Mouse (Mus musculus) CD4-positive helper T cell, adult 2 months (primary cell): ENCODE data around the gene Wipi1.

Experiments
- DNase-seq: peaks from one replicate; pipeline ENCODE4 v3.0.0-alpha.2; 2012; ENCODE audit warnings: low read depth, missing footprints, low spot score

The Wipi1 gene

DNA sequence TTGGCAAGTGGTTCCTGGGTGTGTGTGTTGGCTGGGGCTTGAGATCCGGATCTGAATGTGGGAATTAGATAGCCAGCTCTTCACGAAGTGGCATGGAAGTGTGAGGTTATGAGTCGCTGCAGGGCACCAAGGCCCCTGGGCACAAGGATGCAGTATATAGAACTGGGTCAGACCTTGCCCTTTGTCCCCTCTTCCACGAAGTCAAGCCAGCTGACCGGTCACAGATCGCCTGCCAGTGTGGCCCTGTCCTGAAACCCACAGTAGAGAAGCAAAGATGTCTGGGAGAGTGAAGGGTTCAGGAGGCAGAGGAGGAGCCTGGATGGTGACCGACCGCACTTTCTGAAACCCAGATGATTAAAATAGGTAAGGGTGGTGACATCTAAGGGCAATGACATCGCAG lies 68.3 kb downstream of the Wipi1 start:
- DNase-seq: no peak

- no peak for DNase-seq
Measured at GRCm38 (mm10) chr11:109539290-109539689, 72.5 kb downstream of the Wipi1 start.

- no peak for DNase-seq
Measured at GRCm38 (mm10) chr11:109536939-109537338, 74.8 kb downstream of the Wipi1 start.

- DNase-seq: no peak
Measured at GRCm38 (mm10) chr11:109535966-109536365, 75.8 kb downstream of the Wipi1 start.

- no peak for DNase-seq
Measured at GRCm38 (mm10) chr11:109530030-109530429, 81.7 kb downstream of the Wipi1 start.

DNA sequence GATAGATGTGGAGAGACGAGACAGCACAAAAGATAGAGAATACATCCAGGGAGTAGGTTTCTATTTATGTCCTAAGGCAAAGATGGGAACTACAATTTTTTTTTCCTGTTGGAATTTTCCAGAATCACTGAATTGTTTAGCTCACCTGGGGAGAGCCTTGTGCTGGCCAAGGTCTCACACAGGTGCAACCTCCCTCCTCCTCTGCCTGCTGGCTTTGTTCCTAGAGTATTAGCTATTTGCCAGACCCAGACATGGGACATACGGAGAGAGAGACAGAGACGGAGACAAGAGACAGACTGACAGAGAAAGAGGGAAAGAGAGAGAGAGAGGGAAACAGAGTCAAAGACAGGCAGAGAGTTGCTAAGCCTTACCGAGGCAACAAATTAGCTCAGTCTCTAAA lies 86.2 kb downstream of the Wipi1 start:
- no peak for DNase-seq

GRCm38 (mm10) chr11:109524869-109525268 lies 86.9 kb downstream of the Wipi1 start:
- DNase-seq: no peak
